Mouse (Mus musculus) embryo, embryonic 11 days (tissue): Measurements from ENCODE around the gene Prx.
A peak's percentile ranks its signal among the peaks of the same experiment; 100 is the strongest.
"Not testable (repeated sequence)": the region's sequence is repeated elsewhere in the genome, so short reads cannot be mapped to it uniquely, and the experiment has no call there.

Experiments used
- DNase-seq: peaks from one replicate; pipeline ENCODE4 v3.0.0-alpha.2; 2015

Gene Prx

GRCm38 (mm10) chr7:27486102-27486769 is 12.9 kb upstream of the Prx start:
- DNase-seq = peak; percentile 43

DNA sequence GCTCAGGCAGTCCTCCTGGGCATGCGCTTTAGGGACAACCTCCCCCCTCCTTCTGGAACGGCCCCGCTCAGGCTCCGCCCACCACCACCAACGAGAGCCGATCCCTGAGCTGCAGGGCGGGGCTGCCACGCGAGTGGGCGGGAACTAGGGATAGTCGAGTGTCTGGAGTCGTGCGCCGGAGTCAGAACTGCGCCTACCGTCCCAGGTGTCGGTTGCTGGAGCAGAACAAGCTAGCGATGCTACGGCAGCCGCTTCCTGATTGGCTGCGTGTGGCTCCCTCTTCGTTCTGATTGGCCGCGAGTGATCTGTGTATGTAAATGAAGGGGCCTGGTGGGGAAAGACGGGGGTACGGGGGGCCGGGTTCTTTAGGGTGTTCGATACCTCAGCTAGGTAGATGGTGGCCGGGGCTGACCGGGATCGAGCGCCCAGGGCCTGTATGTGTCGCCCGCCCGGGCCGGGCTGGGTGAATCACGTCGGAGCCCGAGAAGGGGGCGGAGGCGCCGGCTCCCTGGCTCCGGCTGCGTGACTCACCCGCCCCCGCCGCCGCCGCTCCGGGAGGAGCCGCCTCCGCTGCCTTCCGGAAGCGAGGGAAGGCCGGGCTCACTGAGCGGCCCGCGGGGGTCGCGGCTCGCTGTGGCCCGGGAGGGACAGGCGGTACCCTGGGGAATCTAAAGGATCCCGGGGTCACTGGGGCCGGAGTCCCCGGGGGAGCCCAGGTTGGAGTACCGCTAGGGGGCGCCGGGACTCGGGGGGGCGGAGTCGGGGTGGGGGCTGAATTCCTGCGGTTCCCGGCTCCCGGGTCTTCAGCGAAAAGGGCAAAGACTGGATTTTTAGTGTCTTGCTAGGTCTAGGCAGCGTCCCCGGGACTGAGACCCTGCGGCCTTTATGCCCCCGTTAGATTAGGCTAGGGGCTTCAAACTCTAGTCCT is 12.1 kb upstream of the Prx start, which contains the start of gene Sertad1:
Gene Sertad1, plus strand, starts transcription at position 141 of the 928 bp plus-strand sequence.
- DNase-seq = peak; percentile 100

- peak; percentile 49 for DNase-seq
Observed at GRCm38 (mm10) chr7:27487740-27488268, 11.3 kb upstream of the Prx start.

DNA sequence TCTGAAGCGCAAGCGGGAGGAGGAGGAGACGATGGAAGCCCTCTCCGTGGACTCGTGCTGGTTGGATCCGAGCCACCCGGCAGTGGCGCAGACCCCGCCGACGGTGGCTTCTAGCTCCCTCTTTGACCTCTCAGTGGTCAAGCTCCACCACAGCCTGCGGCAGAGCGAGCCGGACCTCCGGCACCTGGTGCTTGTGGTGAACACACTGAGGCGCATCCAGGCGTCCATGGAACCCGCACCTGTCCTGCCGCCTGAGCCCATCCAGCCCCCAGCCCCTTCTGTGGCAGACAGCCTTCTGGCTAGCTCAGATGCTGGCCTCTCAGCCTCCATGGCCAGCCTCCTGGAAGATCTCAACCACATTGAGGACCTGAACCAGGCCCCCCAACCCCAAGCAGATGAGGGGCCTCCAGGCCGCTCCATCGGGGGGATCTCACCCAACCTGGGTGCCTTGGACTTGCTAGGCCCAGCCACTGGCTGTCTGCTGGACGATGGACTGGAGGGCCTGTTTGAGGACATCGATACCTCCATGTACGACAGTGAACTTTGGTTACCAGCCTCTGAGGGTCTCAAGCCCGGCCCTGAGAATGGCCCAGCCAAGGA is 9.8 kb upstream of the Prx start:
- no peak for DNase-seq

GRCm38 (mm10) chr7:27490227-27490542 is 8.9 kb upstream of the Prx start:
- no peak for DNase-seq

- peak; percentile 91 for DNase-seq
Observed at GRCm38 (mm10) chr7:27490543-27491329, 8.4 kb upstream of the Prx start.

DNA sequence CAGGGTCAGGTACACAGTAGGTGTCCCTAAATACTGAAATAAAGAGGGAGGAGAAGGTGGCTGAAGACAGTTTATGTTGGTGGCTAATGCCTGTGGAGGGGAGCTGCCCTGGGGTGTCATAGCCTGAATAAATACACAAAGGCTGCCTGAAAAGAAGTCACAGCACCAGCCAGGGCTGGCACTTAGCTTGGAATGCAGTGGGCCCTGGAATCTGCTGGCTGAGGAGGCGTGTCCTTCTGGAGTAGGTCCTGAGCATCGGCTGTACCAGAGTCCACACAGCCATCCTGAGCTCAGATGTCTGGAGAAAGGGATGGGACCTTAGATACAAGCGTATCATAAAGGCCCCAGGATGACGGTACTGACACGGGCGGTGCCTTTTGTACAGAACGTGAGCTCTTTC is 7.3 kb upstream of the Prx start:
- DNase-seq = no peak

DNA sequence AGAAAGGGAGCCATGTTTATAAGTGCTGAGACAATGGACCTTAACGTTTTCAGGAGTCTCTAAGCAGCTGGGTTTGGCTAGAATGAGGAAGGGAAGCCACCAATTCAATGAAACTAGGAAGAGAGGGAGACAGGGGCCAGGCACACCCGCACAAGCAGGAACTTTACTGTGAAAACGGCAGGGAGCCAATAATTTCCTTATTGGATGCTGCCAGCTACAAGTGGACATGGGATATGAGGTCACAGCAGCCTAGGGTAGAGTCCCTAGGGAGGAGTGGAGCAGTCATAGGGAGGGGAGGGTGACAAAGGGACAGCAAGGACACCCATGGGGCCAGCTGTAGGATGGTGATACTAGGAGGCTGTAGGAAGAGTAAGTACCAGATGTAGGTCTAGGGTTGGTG is 6.1 kb upstream of the Prx start:
- DNase-seq = no peak

GRCm38 (mm10) chr7:27493450-27493849 is 5.7 kb upstream of the Prx start:
- no peak for DNase-seq

GRCm38 (mm10) chr7:27494659-27495367 is 4.3 kb upstream of the Prx start:
- not testable (repeated sequence) for DNase-seq

GRCm38 (mm10) chr7:27501620-27502019 is 2.5 kb downstream of the Prx start:
- no peak for DNase-seq

DNA sequence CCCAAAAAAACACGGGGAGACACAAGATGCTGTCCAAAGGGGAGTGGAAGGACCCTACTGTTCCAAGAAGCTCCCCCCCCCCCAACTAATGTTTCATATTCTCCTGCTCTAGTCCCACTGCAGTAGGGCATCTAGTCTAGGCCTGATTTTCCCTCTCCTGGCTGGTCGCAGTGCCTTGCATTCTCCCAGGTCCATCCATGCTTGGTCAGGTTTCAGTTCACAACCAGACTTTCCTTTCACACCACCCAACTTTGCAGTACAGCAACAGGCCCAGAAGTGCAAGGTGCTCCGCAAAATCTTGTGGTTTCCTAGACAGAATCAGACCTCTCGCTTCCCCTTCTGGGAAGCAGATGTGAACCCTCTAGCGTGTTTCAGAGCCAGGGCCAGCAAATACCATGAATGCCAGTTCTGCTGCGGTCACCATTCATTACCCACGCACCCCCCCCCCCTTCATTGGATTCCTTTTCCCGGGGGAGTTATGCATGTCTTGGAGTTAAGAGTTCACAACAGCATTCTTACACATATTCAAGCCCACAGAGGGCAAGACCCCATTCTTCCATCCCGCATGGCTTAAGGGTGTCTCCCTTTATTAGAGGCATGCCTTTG is 7.7 kb downstream of the Prx start:
- peak; percentile 49 for DNase-seq

DNA sequence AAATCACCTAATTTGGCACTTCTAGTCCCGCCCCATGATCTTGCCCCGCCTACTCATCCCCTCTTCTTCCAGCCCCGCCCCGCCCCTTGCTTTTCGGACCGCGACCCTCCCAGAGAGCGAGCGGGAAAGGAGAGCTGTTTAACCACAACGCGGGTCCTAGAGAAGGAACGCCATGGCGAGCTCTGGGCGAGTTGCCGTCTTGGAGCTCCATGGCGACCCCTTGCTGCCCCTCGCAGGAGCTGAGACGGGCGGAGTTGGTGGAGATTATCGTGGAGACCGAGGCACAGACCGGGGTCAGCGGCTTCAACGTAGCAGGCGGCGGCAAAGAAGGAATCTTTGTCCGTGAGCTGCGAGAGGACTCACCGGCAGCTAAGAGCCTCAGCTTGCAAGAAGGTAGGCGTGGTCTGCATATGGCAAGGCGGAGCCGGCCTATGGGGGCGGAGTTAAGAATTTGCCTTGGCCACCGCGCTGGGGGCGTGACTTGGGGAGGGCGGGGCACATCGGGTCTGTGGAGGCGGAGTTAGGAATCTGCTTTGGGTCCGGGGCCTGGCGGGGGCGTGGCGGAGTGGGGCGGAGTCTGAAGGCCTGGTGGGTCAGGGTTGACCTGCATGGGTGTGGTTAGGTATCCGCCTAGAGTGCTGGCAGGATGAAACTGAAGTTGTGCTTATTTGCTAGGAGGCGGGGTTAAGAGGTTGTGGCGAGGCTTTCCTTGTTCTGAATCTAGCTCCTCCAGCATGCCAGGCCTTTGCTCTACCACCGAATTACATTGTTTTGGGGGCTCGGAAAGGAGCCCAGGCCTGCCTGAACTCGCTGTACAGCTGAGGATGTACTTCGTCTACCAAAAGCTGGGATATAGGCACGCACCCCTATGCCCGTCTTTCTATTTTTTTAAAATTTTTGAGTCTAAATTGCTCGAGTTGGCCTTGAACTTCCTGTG is 8.9 kb downstream of the Prx start:
- peak; percentile 99 for DNase-seq

- DNase-seq = peak; percentile 73
Observed at GRCm38 (mm10) chr7:27508648-27509005, 9.5 kb downstream of the Prx start.

DNA sequence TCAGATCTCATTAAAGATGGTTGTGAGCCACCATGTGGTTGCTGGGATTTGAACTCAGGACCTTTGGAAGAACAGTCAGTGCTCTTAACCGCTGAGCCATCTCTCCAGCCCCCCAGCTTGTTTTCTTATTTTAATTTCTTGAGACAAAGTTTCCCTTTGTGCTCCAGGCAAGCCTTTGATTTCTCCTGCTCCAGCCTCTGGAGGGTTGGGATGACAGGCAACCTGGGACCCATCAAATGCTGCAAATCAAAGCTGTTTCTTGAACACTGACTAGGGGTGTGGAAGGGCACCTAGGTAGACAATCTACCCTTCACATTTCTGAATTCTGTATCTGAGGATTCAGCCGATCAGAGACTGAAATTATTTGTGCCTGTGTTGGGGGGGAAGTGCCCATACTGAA is 11.7 kb downstream of the Prx start:
- no peak for DNase-seq

DNA sequence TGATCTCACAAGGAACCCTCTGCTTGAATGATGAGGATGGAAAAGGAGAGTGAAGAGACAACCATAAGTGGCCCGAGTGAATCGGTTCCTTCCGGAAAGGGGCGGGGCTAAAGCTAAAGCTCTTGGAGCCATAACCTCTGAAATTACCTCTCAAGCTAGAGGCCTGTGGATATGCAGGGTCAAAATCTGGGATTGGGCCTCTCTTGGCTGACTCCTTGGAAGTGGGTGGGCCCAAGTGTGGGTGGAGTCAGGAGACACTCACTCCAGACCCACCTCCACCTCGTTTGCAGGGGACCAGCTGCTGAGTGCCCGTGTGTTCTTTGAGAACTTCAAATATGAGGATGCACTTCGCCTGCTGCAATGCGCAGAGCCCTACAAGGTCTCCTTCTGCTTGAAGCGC is 15.8 kb downstream of the Prx start:
- no peak for DNase-seq

GRCm38 (mm10) chr7:27518314-27518713 is 19.2 kb downstream of the Prx start:
- no peak for DNase-seq

GRCm38 (mm10) chr7:27520104-27520503 is 21.0 kb downstream of the Prx start:
- DNase-seq = no peak

DNA sequence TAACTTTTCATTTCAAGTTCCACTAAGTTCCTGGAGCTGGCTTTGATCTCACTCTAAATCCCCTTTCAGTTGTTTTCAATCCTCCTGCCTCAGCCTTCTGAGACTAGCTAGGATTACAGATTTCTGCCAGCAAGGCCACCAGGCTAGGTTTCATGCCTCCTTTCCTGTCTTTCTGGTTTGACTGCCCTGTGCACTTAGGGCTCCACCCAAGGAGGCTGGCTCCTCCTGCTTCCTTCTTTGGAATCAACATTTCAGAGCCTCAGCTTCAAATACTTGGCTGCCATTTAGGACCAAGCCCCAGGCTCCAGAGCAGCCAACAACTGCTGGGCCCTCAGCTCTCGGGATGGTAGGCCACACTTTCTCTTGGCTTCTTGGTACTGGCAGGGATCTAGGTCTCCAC is 21.5 kb downstream of the Prx start:
- no peak for DNase-seq

- no peak for DNase-seq
Observed at GRCm38 (mm10) chr7:27522967-27523366, 23.8 kb downstream of the Prx start, which contains the start of gene Hipk4. TSS of gene Hipk4 (plus strand) at chr7:27523267.
